Mouse (Mus musculus): Measurements from ENCODE around the gene Apbb1ip.

- TF ChIP-seq POLR2A (IDR thresholded peaks at IDR 0.05; ENCODE audit: insufficient read depth, low read length) (no peak), EP300 (IDR thresholded peaks at IDR 0.05; ENCODE audit: insufficient read depth, low read depth, low read length) (no peak), CTCF (IDR thresholded peaks at IDR 0.05; ENCODE audit: low read depth, low read length) (peak; percentile 30)
These were observed 32.7 kb upstream of the Apbb1ip start for GRCm38 (mm10) chr2:22741222-22741621.
